Mouse (Mus musculus): ENCODE measurements around the gene Olfr495. TPM values are rescaled to one million over a fixed set of nuclear protein-coding genes. Genes with fewer than 3 reads are reported as not detected.

Gene Olfr495
- not detected in 2 replicates for polyA plus RNA-seq (2012; rRNA removed)

DNA sequence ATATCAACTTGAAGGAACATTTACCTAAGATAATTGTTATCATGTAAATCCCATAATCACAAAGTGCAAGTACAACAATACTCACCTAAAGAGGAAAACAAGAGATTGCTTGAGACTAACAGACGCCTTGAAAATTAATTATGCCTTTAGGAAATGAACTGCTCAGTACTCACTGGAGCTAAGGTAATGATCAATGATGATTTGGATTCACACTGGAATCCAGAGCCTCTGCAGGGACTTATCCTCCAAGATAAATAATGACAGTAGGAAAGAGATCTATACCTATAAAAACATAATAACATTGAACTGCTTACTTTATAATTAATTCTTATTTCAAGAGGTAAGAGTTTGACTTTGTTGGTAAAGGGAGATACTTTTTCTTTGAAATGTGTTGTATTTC is at the start of gene Olfr495:
Gene Olfr495 (plus strand): TSS at position 301 of the 400 bp plus-strand sequence.
- 60% methylated on average over 1 of the region's 1 CpGs for WGBS
- no peak for DNase-seq (ENCODE audit: low read depth, low spot score)

- DNase-seq (ENCODE audit: low read depth, low spot score) = no peak
- WGBS = 45% methylated on average over 1 of the region's 1 CpGs
Measured at GRCm38 (mm10) chr7:108346879-108347278, 46.1 kb upstream of the Olfr495 start, which contains the start of gene Olfr493. Gene Olfr493 (minus strand): TSS chr7:108346979.

DNA sequence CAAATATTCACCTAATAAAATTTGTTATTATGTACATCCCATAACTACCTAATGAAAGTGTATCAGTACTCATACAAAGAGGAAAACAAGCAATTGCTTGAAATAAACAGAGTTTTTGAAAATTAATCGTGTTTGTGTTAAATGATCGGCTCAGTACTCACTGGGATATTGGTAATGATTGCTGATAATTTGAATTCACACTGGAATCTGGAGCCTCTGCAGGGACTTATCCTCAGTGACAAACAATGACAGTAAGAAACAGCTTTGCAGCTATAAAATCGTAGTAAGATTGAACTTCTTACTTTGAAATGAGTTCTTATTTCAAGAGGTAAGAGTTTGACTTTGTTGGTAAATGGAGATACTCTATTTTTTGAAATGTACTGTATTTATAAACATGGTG is 27.9 kb upstream of the Olfr495 start, which contains the start of gene Olfr494:
Gene Olfr494 (plus strand): TSS at position 301 of the 400 bp plus-strand sequence.
- DNase-seq (ENCODE audit: low read depth, low spot score) = no peak
- 72% methylated on average over 3 of the region's 3 CpGs for WGBS

DNA sequence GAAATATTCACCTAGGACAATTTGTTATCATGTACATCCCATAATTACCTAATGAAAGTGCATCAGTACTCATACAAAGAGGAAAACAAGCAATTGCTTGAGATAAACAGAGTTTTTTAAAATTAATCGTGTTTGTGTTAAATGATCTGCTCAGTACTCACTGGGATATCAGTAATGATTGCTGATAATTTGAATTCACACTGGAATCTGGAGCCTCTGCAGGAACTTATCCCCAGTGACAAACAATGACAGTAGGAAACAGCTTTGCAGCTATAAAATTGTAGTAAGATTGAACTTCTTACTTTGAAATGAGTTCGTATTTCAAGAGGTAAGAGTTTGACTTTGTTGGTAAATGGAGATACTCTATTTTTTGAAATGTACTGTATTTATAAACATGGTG is 27.2 kb downstream of the Olfr495 start, which contains the start of gene Olfr497:
Gene Olfr497 (plus strand): TSS at position 301 of the 400 bp plus-strand sequence.
- WGBS = 79% methylated on average over 2 of the region's 2 CpGs
- no peak for DNase-seq (ENCODE audit: low read depth, low spot score)

Other genes starting within 250 kb of the Olfr495 start
- not detected in 2 replicates for gene Olfr485, start 233.3 kb upstream of the Olfr495 start, polyA plus RNA-seq (2012; rRNA removed)
- not detected in 2 replicates for gene Olfr486, start 220.4 kb upstream of the Olfr495 start, polyA plus RNA-seq (2012; rRNA removed)
- not detected in 2 replicates for gene Olfr487, start 178.5 kb upstream of the Olfr495 start, polyA plus RNA-seq (2012; rRNA removed)
- not detected in 2 replicates for gene Olfr488, start 134.8 kb upstream of the Olfr495 start, polyA plus RNA-seq (2012; rRNA removed)
- gene Olfr490, start 104.2 kb upstream of the Olfr495 start, polyA plus RNA-seq (2012; rRNA removed) = not detected in 2 replicates
- gene Olfr491, start 79.7 kb upstream of the Olfr495 start, polyA plus RNA-seq (2012; rRNA removed) = not detected in 2 replicates
- not detected in 2 replicates for gene Olfr492, start 69.5 kb upstream of the Olfr495 start, polyA plus RNA-seq (2012; rRNA removed)
- gene Olfr493, start 46.2 kb upstream of the Olfr495 start, polyA plus RNA-seq (2012; rRNA removed) = not detected in 2 replicates
- gene Olfr494, start 27.8 kb upstream of the Olfr495 start, polyA plus RNA-seq (2012; rRNA removed) = not detected in 2 replicates
- not detected in 2 replicates for gene Olfr497, start 27.3 kb downstream of the Olfr495 start, polyA plus RNA-seq (2012; rRNA removed)
- not detected in 2 replicates for gene Olfr498, start 72.2 kb downstream of the Olfr495 start, polyA plus RNA-seq (2012; rRNA removed)
- not detected in 2 replicates for gene Olfr502, start 131.9 kb downstream of the Olfr495 start, polyA plus RNA-seq (2012; rRNA removed)
- gene Olfr503, start 151.4 kb downstream of the Olfr495 start, polyA plus RNA-seq (2012; rRNA removed) = not detected in 2 replicates
- not detected in 2 replicates for gene Olfr504, start 172.6 kb downstream of the Olfr495 start, polyA plus RNA-seq (2012; rRNA removed)
- gene Olfr506, start 217.6 kb downstream of the Olfr495 start, polyA plus RNA-seq (2012; rRNA removed) = not detected in 2 replicates
- gene Olfr507, start 228.6 kb downstream of the Olfr495 start, polyA plus RNA-seq (2012; rRNA removed) = not detected in 2 replicates
- gene Olfr508, start 236.8 kb downstream of the Olfr495 start, polyA plus RNA-seq (2012; rRNA removed) = not detected in 2 replicates